Mouse (Mus musculus): ENCODE results near the gene 6330403K07Rik. TPM values are rescaled to one million over a fixed set of nuclear protein-coding genes. Genes with fewer than 3 reads are reported as not detected.
A peak's percentile ranks its signal among the peaks of the same experiment; 100 is the strongest.

The 6330403K07Rik gene
- polyA plus RNA-seq, 1 experiment, result 17.6 TPM

GRCm38 (mm10) chr11:71003611-71004315 is 29.6 kb downstream of the 6330403K07Rik start:
- Histone ChIP-seq H3K4me3 (ENCODE audit: insufficient read depth, low read length) (peak overlapping the region; percentile 95), H3K4me1 (ENCODE audit: control insufficient read depth, insufficient read depth, low read length) (peaks cover 9% of the 10 kb centered on the region), H3K27ac (ENCODE audit: insufficient read depth, low read length) (peak overlapping the region; percentile 77)
- no peak for TF ChIP-seq POLR2A (IDR thresholded peaks at IDR 0.05; ENCODE audit: low read depth, low read length)
- TF ChIP-seq CTCF (IDR thresholded peaks at IDR 0.05; ENCODE audit: borderline replicate concordance, insufficient read depth, low read length), result no peak

GRCm38 (mm10) chr11:71001167-71001566 is 32.1 kb downstream of the 6330403K07Rik start:
- TF ChIP-seq POLR2A (IDR thresholded peaks at IDR 0.05; ENCODE audit: low read depth, low read length), result no peak
- TF ChIP-seq CTCF (IDR thresholded peaks at IDR 0.05; ENCODE audit: borderline replicate concordance, insufficient read depth, low read length), result no peak
- Histone ChIP-seq H3K4me3 (ENCODE audit: insufficient read depth, low read length) (no peak overlapping the region), H3K27ac (ENCODE audit: insufficient read depth, low read length) (no peak overlapping the region), H3K4me1 (ENCODE audit: control insufficient read depth, insufficient read depth, low read length) (peaks cover 9% of the 10 kb centered on the region)

- TF ChIP-seq CTCF (IDR thresholded peaks at IDR 0.05; ENCODE audit: borderline replicate concordance, insufficient read depth, low read length), result peak; percentile 78
- TF ChIP-seq POLR2A (IDR thresholded peaks at IDR 0.05; ENCODE audit: low read depth, low read length), result peak; percentile 66
- H3K4me3 ChIP-seq (ENCODE audit: insufficient read depth, low read length), result peak within 1 kb of the TSS; percentile 96
- no peak within 1 kb of the TSS for H3K27ac ChIP-seq (ENCODE audit: insufficient read depth, low read length)
- peaks cover 4% of the 10 kb centered on the region; the same call in 1 of the 2 replicates for H3K4me1 ChIP-seq (ENCODE audit: control insufficient read depth, insufficient read depth, low read length)
Measured at GRCm38 (mm10) chr11:70982557-70983228, 50.6 kb downstream of the 6330403K07Rik start, which contains the start of gene C1qbp. TSS of gene C1qbp (minus strand) at chr11:70983026.

GRCm38 (mm10) chr11:70982030-70982429 is 51.3 kb downstream of the 6330403K07Rik start:
- no peak for TF ChIP-seq POLR2A (IDR thresholded peaks at IDR 0.05; ENCODE audit: low read depth, low read length)
- TF ChIP-seq CTCF (IDR thresholded peaks at IDR 0.05; ENCODE audit: borderline replicate concordance, insufficient read depth, low read length), result no peak

More at GRCm38 (mm10) chr11:70982030-70982429, 51.3 kb downstream of the 6330403K07Rik start:
- no peak overlapping the region for H3K27ac ChIP-seq (ENCODE audit: insufficient read depth, low read length)
- peaks cover 4% of the 10 kb centered on the region; the same call in 1 of the 2 replicates for H3K4me1 ChIP-seq (ENCODE audit: control insufficient read depth, insufficient read depth, low read length)
- H3K4me3 ChIP-seq (ENCODE audit: insufficient read depth, low read length), result peak overlapping the region; percentile 96

Other genes with a start within 250 kb of the 6330403K07Rik start
- not detected in 2 replicates for gene Scimp, start 220.9 kb downstream of the 6330403K07Rik start, polyA plus RNA-seq (2011; ENCODE audit: insufficient read length, low read depth, missing spikeins)
- 54.8 and 57.8 TPM in 2 replicates for gene Rabep1, start 188.7 kb downstream of the 6330403K07Rik start, polyA plus RNA-seq (2011; ENCODE audit: insufficient read length, low read depth, missing spikeins)
- gene Nup88, start 63.5 kb downstream of the 6330403K07Rik start, polyA plus RNA-seq (2011; ENCODE audit: insufficient read length, low read depth, missing spikeins), result 92.8 and 113 TPM in 2 replicates
- gene Rpain, start 63.3 kb downstream of the 6330403K07Rik start, polyA plus RNA-seq (2011; ENCODE audit: insufficient read length, low read depth, missing spikeins), result 21.1 and 22.1 TPM in 2 replicates
- gene C1qbp, start 50.5 kb downstream of the 6330403K07Rik start, polyA plus RNA-seq (2011; ENCODE audit: insufficient read length, low read depth, missing spikeins), result 163 and 168 TPM in 2 replicates
- 33.1 and 38.4 TPM in 2 replicates for gene Dhx33, start 29.1 kb downstream of the 6330403K07Rik start, polyA plus RNA-seq (2011; ENCODE audit: insufficient read length, low read depth, missing spikeins)
- gene Mis12, start 13.9 kb downstream of the 6330403K07Rik start, polyA plus RNA-seq (2011; ENCODE audit: insufficient read length, low read depth, missing spikeins), result 33.1 and 35.2 TPM in 2 replicates
- 68.2 and 74.5 TPM in 2 replicates for gene Derl2, start 13.7 kb downstream of the 6330403K07Rik start, polyA plus RNA-seq (2011; ENCODE audit: insufficient read length, low read depth, missing spikeins)
- 0.12 TPM in 1 of 2 replicates, not detected in the other for gene Nlrp1a, start 111.2 kb upstream of the 6330403K07Rik start, polyA plus RNA-seq (2011; ENCODE audit: insufficient read length, low read depth, missing spikeins)
- not detected in 2 replicates for gene Nlrp1b, start 197.2 kb upstream of the 6330403K07Rik start, polyA plus RNA-seq (2011; ENCODE audit: insufficient read length, low read depth, missing spikeins)